Comparison of ENCODE assay signal across 11 mouse cellular contexts in genomic region chr1:171193911-171194830, GRCm38 (mm10). TPM values are rescaled to one million over a fixed set of nuclear protein-coding genes. Genes with fewer than 3 reads are reported as not detected.
A peak's percentile ranks its signal among the peaks of the same experiment; 100 is the strongest.
DNase-seq lines count a peak whose midpoint lies in the region; ATAC-seq and TF ChIP-seq lines count a peak whose summit lies in the region.
"Had no signal": no experiment of that assay in that cellular context is flagged by ENCODE, and none has a peak within 500 bp of the region (broad histone marks: within the 10 kb centered on the region; RNA-seq: fewer than 3 reads in every experiment).

No protein-coding gene starts in this region.

- H3K9ac ChIP-seq in MEL (ENCODE audit: control insufficient read depth, low read depth, low read length, poor library complexity, severe bottlenecking) = no peak overlapping the region
- no peak overlapping the region for H3K9ac ChIP-seq in hindbrain, embryonic 12.5 days
- peak overlapping the region; percentile 25; the same call in 1 of the 2 replicates for H3K9ac ChIP-seq in midbrain, embryonic 15.5 days
- H3K9ac ChIP-seq: lung, embryonic 14.5 days had no signal

- TF ChIP-seq RAD21 in MEL (IDR thresholded peaks at IDR 0.05; ENCODE audit: low read depth, low read length) = no peak

- H3K9me3 ChIP-seq in MEL (replicated peaks; ENCODE audit: insufficient read depth, low read length) = no peaks in the 10 kb centered on the region
- no peaks in the 10 kb centered on the region for H3K9me3 ChIP-seq in hindbrain, embryonic 12.5 days (replicated peaks)
- H3K9me3 ChIP-seq in midbrain, embryonic 15.5 days = no peaks in the 10 kb centered on the region

- H3K4me1 ChIP-seq in MEL (ENCODE audit: control insufficient read depth in 1 of 2, insufficient read depth in 2 of 2, low read length in 2 of 2) = peaks cover 0 to 5% of the 10 kb centered on the region in 2 experiments; a peak in 1 of 4 replicates
- H3K4me1 ChIP-seq in hindbrain, embryonic 12.5 days = peaks cover 38% of the 10 kb centered on the region
- peaks cover 43% of the 10 kb centered on the region for H3K4me1 ChIP-seq in midbrain, embryonic 15.5 days

- TF ChIP-seq CTCF in MEL (IDR thresholded peaks at IDR 0.05 in 2 of 3, conservative IDR thresholded peaks at IDR 0.05 in 1 of 3; ENCODE audit: control insufficient read depth in 1 of 3, insufficient read depth in 1 of 3, low read depth in 2 of 3, low read length in 3 of 3, poor library complexity in 1 of 3, severe bottlenecking in 1 of 3) = no peak

- peaks cover 0 to 4% of the 10 kb centered on the region in 2 experiments; a peak in 2 of 4 replicates for H3K36me3 ChIP-seq in MEL (ENCODE audit: control insufficient read depth in 1 of 2, insufficient read depth in 2 of 2, low read length in 2 of 2)
- H3K36me3 ChIP-seq in hindbrain, embryonic 12.5 days = no peaks in the 10 kb centered on the region
- no peaks in the 10 kb centered on the region for H3K36me3 ChIP-seq in midbrain, embryonic 15.5 days (replicated peaks)

- H3K27me3 ChIP-seq in MEL (ENCODE audit: control insufficient read depth in 1 of 2, insufficient read depth in 2 of 2, low read length in 2 of 2) = peaks cover 0 to 3% of the 10 kb centered on the region in 2 experiments; a peak in 2 of 4 replicates
- H3K27me3 ChIP-seq in hindbrain, embryonic 12.5 days = peaks cover 57% of the 10 kb centered on the region
- peaks cover 10% of the 10 kb centered on the region for H3K27me3 ChIP-seq in midbrain, embryonic 15.5 days (replicated peaks)

- no peak overlapping the region for H3K4me3 ChIP-seq in MEL (ENCODE audit: control insufficient read depth in 1 of 2, insufficient read depth in 1 of 2, low read depth in 2 of 2, low read length in 2 of 2)
- 0 out of 2 replicates have a peak overlapping the region, but pooled peaks have one; percentile 14 for H3K4me3 ChIP-seq in hindbrain, embryonic 12.5 days
- H3K4me3 ChIP-seq in midbrain, embryonic 15.5 days = peak overlapping the region; percentile 29; the same call in 1 of the 2 replicates
- H3K4me3 ChIP-seq: erythroblast, embryonic 14.5 days had no signal

- no peak overlapping the region for H3K27ac ChIP-seq in MEL (ENCODE audit: control insufficient read depth, low read depth, low read length)
- peak overlapping the region; percentile 49 for H3K27ac ChIP-seq in hindbrain, embryonic 12.5 days
- H3K27ac ChIP-seq in midbrain, embryonic 15.5 days = 0 out of 2 replicates have a peak overlapping the region, but pooled peaks have one; percentile 55

- no peaks in the 10 kb centered on the region for H3K79me2 ChIP-seq in MEL (ENCODE audit: control insufficient read depth, insufficient read depth, low read length, poor library complexity)

- TF ChIP-seq EP300 in MEL (IDR thresholded peaks at IDR 0.05; ENCODE audit: low read depth in 1 of 2, low read length in 2 of 2) = no peak

- 22% methylated on average over 11 of the region's 11 CpGs for WGBS in hindbrain, embryonic 12.5 days
- 21% methylated on average over 11 of the region's 11 CpGs for WGBS in midbrain, embryonic 15.5 days

- ATAC-seq in hindbrain, embryonic 12.5 days (ENCODE audit: low FRiP score) = 0 out of 2 replicates have a peak, but pooled peaks have one; percentile 16
- ATAC-seq in midbrain, embryonic 15.5 days (replicated peaks) = 0 out of 2 replicates have a peak, but pooled peaks have one; percentile 5
- no peak for ATAC-seq in megakaryocyte-erythroid progenitor cell, adult 5-6 weeks (replicated peaks; ENCODE audit: low FRiP score, low TSS enrichment, poor library complexity, severe bottlenecking)

- peak overlapping the region; percentile 92 for H3K4me2 ChIP-seq in hindbrain, embryonic 12.5 days (replicated peaks)
- H3K4me2 ChIP-seq in midbrain, embryonic 15.5 days = peak overlapping the region; percentile 86

- no peak for TF ChIP-seq POLR2A in MEL (IDR thresholded peaks at IDR 0.05; ENCODE audit: control insufficient read depth in 1 of 2, insufficient read depth in 1 of 2, low read depth in 1 of 2, low read length in 2 of 2, poor library complexity in 1 of 2)

- DNase-seq in embryo, embryonic 11 days = peak; percentile 22
- no peak for DNase-seq in embryo, embryonic 9.5 days (ENCODE audit: extremely low spot score)
- DNase-seq in MEL (ENCODE audit: low read depth, low spot score) = no peak
- no peak for DNase-seq in right cerebral cortex, adult 2 months (ENCODE audit: low spot score in 2 of 2)
- no peak for DNase-seq in gastrocnemius, adult 8-10 months (ENCODE audit: low spot score in 2 of 2)

TF ChIP-seq in MEL, 35 proteins besides CTCF, POLR2A, EP300 and RAD21:
- no peak for TF ChIP-seq TCF12 (IDR thresholded peaks at IDR 0.05; ENCODE audit: low read depth, low read length)
- TF ChIP-seq BHLHE40 (IDR thresholded peaks at IDR 0.05; ENCODE audit: borderline replicate concordance, low read depth, low read length) = peak; percentile 70; the same call in 1 of the 2 replicates
- TF ChIP-seq RCOR1 (IDR thresholded peaks at IDR 0.05; ENCODE audit: low read depth, low read length) = peak; percentile 66

RNA-seq across cellular contexts. Expression of gene Pcp4l1, which starts 1.9 kb away (rescaled TPM):
- total RNA-seq in MEL (2012; rRNA removed) = not detected in 2 replicates
- polyA plus RNA-seq in MEL (2012; ENCODE audit: insufficient read depth in 1 of 2, insufficient read length in 2 of 2, low read depth in 1 of 2, low replicate concordance in 2 of 2, missing spikeins in 1 of 2) = not detected
- 22.8 and 28.7 TPM in 2 replicates for polyA plus RNA-seq in hindbrain, embryonic 12.5 days (2016; fragmentation: Nextera tagmentation; extraction: Ambion mirVana)
- polyA plus RNA-seq in midbrain, embryonic 15.5 days (2015; fragmentation: Nextera tagmentation; extraction: Ambion mirVana) = 17.9 and 19.4 TPM in 2 replicates
- total RNA-seq in megakaryocyte-erythroid progenitor cell, adult 5-6 weeks (2014; fragmentation: Nextera tagmentation) = 0.69 and 3.6 TPM in 2 replicates
- 1.1 TPM in 1 of 2 replicates, not detected in the other for total RNA-seq in megakaryocyte-erythroid progenitor cell, adult 5-6 weeks (2017)
- total RNA-seq in gastrocnemius, adult 8-10 months (2022) = 10 to 100 TPM; 40.2 to 94.7 (median 71.0) TPM
- polyA plus RNA-seq: erythroblast, embryonic 14.5 days had no signal

RNA-seq across cellular contexts. Expression of gene Nr1i3, which starts 19.6 kb away (rescaled TPM):
- 1.4 and 1.7 TPM in 2 replicates for total RNA-seq in MEL (2012; rRNA removed)
- under 1 TPM in 1 of 2 experiments, not detected in 1; 0.24 TPM for polyA plus RNA-seq in MEL (2012; ENCODE audit: insufficient read depth in 1 of 2, insufficient read length in 2 of 2, low read depth in 1 of 2, low replicate concordance in 2 of 2, missing spikeins in 1 of 2)
- polyA plus RNA-seq in hindbrain, embryonic 12.5 days (2016; fragmentation: Nextera tagmentation; extraction: Ambion mirVana) = 0.15 and 0.39 TPM in 2 replicates
- polyA plus RNA-seq in midbrain, embryonic 15.5 days (2015; fragmentation: Nextera tagmentation; extraction: Ambion mirVana) = 0.23 and 0.34 TPM in 2 replicates
- total RNA-seq in megakaryocyte-erythroid progenitor cell, adult 5-6 weeks (2014; fragmentation: Nextera tagmentation) = 0.07 TPM in 1 of 2 replicates, not detected in the other
- total RNA-seq in megakaryocyte-erythroid progenitor cell, adult 5-6 weeks (2017) = 0.38 TPM in 1 of 2 replicates, not detected in the other
- under 1 TPM in 1 of 4 experiments, not detected in 3; 0.21 TPM for total RNA-seq in gastrocnemius, adult 8-10 months (2022)
- total RNA-seq: neutrophil, adult 5-6 weeks had no signal
- polyA plus RNA-seq: erythroblast, embryonic 14.5 days had no signal

RNA-seq across cellular contexts. Expression of gene Tomm40l, which starts 28.1 kb away (rescaled TPM):
- 38.0 and 40.7 TPM in 2 replicates for total RNA-seq in MEL (2012; rRNA removed)
- 10 to 100 TPM in 1 of 2 experiments, not detected in 1; 43.4 TPM for polyA plus RNA-seq in MEL (2012; ENCODE audit: insufficient read depth in 1 of 2, insufficient read length in 2 of 2, low read depth in 1 of 2, low replicate concordance in 2 of 2, missing spikeins in 1 of 2)
- 28.1 and 31.9 TPM in 2 replicates for polyA plus RNA-seq in hindbrain, embryonic 12.5 days (2016; fragmentation: Nextera tagmentation; extraction: Ambion mirVana)
- 48.1 and 56.5 TPM in 2 replicates for polyA plus RNA-seq in midbrain, embryonic 15.5 days (2015; fragmentation: Nextera tagmentation; extraction: Ambion mirVana)
- total RNA-seq in megakaryocyte-erythroid progenitor cell, adult 5-6 weeks (2014; fragmentation: Nextera tagmentation) = 22.3 and 46.9 TPM in 2 replicates
- total RNA-seq in megakaryocyte-erythroid progenitor cell, adult 5-6 weeks (2017) = 25.0 and 33.7 TPM in 2 replicates
- 10 to 100 TPM; 46.4 to 50.9 (median 50.4) TPM for total RNA-seq in gastrocnemius, adult 8-10 months (2022)

RNA-seq across cellular contexts. Expression of gene Apoa2, which starts 30.7 kb away (rescaled TPM):
- not detected in 2 replicates for total RNA-seq in MEL (2012; rRNA removed)
- polyA plus RNA-seq in MEL (2012; ENCODE audit: insufficient read depth in 1 of 2, insufficient read length in 2 of 2, low read depth in 1 of 2, low replicate concordance in 2 of 2, missing spikeins in 1 of 2) = under 1 TPM in 1 of 2 experiments, not detected in 1; 0.15 TPM
- 2.7 and 4.2 TPM in 2 replicates for polyA plus RNA-seq in hindbrain, embryonic 12.5 days (2016; fragmentation: Nextera tagmentation; extraction: Ambion mirVana)
- 3.4 and 11.6 TPM in 2 replicates for polyA plus RNA-seq in midbrain, embryonic 15.5 days (2015; fragmentation: Nextera tagmentation; extraction: Ambion mirVana)
- total RNA-seq in megakaryocyte-erythroid progenitor cell, adult 5-6 weeks (2014; fragmentation: Nextera tagmentation) = 3.8 TPM in 1 of 2 replicates, not detected in the other
- total RNA-seq in megakaryocyte-erythroid progenitor cell, adult 5-6 weeks (2017) = not detected in 2 replicates
- total RNA-seq in gastrocnemius, adult 8-10 months (2022) = 1 to 10 TPM in 2 of 4 experiments, not detected in 2; 1.5 to 6.1 TPM
- total RNA-seq: neutrophil, adult 5-6 weeks had no signal

RNA-seq across cellular contexts. Expression of gene Fcer1g, which starts 40.0 kb away (rescaled TPM):
- 0.36 and 0.62 TPM in 2 replicates for total RNA-seq in MEL (2012; rRNA removed)
- 1 to 10 TPM in 1 of 2 experiments, not detected in 1; 1.1 TPM for polyA plus RNA-seq in MEL (2012; ENCODE audit: insufficient read depth in 1 of 2, insufficient read length in 2 of 2, low read depth in 1 of 2, low replicate concordance in 2 of 2, missing spikeins in 1 of 2)
- 22.1 and 24.1 TPM in 2 replicates for polyA plus RNA-seq in hindbrain, embryonic 12.5 days (2016; fragmentation: Nextera tagmentation; extraction: Ambion mirVana)
- 27.3 and 33.2 TPM in 2 replicates for polyA plus RNA-seq in midbrain, embryonic 15.5 days (2015; fragmentation: Nextera tagmentation; extraction: Ambion mirVana)
- 3.7 and 9.1 TPM in 2 replicates for total RNA-seq in megakaryocyte-erythroid progenitor cell, adult 5-6 weeks (2014; fragmentation: Nextera tagmentation)
- 11.9 and 14.3 TPM in 2 replicates for total RNA-seq in megakaryocyte-erythroid progenitor cell, adult 5-6 weeks (2017)
- total RNA-seq in gastrocnemius, adult 8-10 months (2022) = 1 to 10 TPM in 3 of 4 experiments, under 1 TPM in 1; 0.85 to 3.1 (median 2.3) TPM

Comparison
In these comparisons a context has a peak if more than half of its experiments do, and no peak if none do; other contexts are left out.
1. H3K4me3 ChIP-seq: peak in hindbrain, embryonic 12.5 days (single experiment) and midbrain, embryonic 15.5 days (single experiment); none in MEL (0 of 2).
2. RNA of gene Pcp4l1, which starts 1.9 kb away (total RNA-seq): 40.2 to 94.7 TPM in gastrocnemius, adult 8-10 months; 0.69 to 3.6 TPM in megakaryocyte-erythroid progenitor cell, adult 5-6 weeks and not detected in MEL; every median in the first group is over 4 times any median in the second.